Mouse (Mus musculus): ENCODE data around the gene Slc35a5.

DNA sequence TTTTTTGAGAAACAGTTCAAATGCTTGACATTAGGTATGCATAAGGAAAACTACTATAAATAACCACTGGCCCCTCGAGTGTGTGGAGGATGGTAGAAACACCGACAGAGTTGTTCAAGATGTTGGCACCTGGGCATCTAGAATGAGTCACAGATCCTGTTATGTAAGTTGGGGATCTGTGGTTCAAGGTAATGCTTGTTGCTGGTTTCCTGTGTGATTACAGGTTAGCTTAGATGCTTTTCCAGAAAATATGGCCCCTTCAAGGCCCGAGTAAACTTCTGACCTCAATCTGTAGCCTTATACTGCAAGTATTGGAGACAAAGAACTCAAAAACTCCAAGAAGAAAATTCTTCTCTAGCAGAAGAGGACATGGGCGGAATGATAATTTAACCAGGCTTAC lies 45.9 kb upstream of the Slc35a5 start:
- TF ChIP-seq SMC3 (IDR thresholded peaks at IDR 0.05; ENCODE audit: low read depth, low read length), result no peak
- no peak for TF ChIP-seq CTCF (IDR thresholded peaks at IDR 0.05 in 2 of 3, conservative IDR thresholded peaks at IDR 0.05 in 1 of 3; ENCODE audit: control insufficient read depth in 1 of 3, insufficient read depth in 1 of 3, low read depth in 2 of 3, low read length in 3 of 3, poor library complexity in 1 of 3, severe bottlenecking in 1 of 3)
- TF ChIP-seq KAT2A (conservative IDR thresholded peaks at IDR 0.05; ENCODE audit: low read depth, low read length), result no peak
